7 mouse cellular contexts compared by ENCODE assay signal in genomic region chr7:38200606-38201289, GRCm38 (mm10). TPM values are rescaled to one million over a fixed set of nuclear protein-coding genes. Genes with fewer than 3 reads are reported as not detected.
DNase-seq lines count a peak whose midpoint lies in the region; ATAC-seq lines count a peak whose summit lies in the region.

No protein-coding gene starts in this region.

- peak overlapping the region; percentile 54 for H3K4me2 ChIP-seq in midbrain, embryonic 12.5 days (replicated peaks)

- H3K4me3 ChIP-seq in embryonic facial prominence, embryonic 10.5 days = peak overlapping the region; percentile 47
- peak overlapping the region; percentile 38 for H3K4me3 ChIP-seq in limb, embryonic 10.5 days
- peak overlapping the region; percentile 32 for H3K4me3 ChIP-seq in midbrain, embryonic 12.5 days

- no peaks in the 10 kb centered on the region for H3K27me3 ChIP-seq in embryonic facial prominence, embryonic 10.5 days (replicated peaks; ENCODE audit: low read depth, poor library complexity, severe bottlenecking)
- no peaks in the 10 kb centered on the region for H3K27me3 ChIP-seq in limb, embryonic 10.5 days (ENCODE audit: low read depth, poor library complexity, severe bottlenecking)
- no peaks in the 10 kb centered on the region; the same call in 1 of the 2 replicates for H3K27me3 ChIP-seq in midbrain, embryonic 12.5 days

- no peak overlapping the region; the same call in 1 of the 2 replicates for H3K9ac ChIP-seq in midbrain, embryonic 12.5 days (replicated peaks)

- peaks cover 5% of the 10 kb centered on the region; the same call in 1 of the 2 replicates for H3K4me1 ChIP-seq in embryonic facial prominence, embryonic 10.5 days
- peaks cover 7% of the 10 kb centered on the region for H3K4me1 ChIP-seq in limb, embryonic 10.5 days
- peaks cover 5% of the 10 kb centered on the region; the same call in 1 of the 2 replicates for H3K4me1 ChIP-seq in midbrain, embryonic 12.5 days

- peak; percentile 91 for DNase-seq in adrenal gland, postnatal 14 days
- DNase-seq in embryonic facial prominence, embryonic 10.5 days (ENCODE audit: low spot score) = peak; percentile 89
- peak; percentile 82 to 91 for DNase-seq in heart, adult 18-20 months
- DNase-seq in kidney, adult 18-20 months = peak; percentile 87
- DNase-seq in limb, embryonic 10.5 days (ENCODE audit: low spot score) = peak; percentile 95
- peak; percentile 72 for DNase-seq in skeletal muscle tissue, adult 2 months (ENCODE audit: low read depth, low spot score)

- no peaks in the 10 kb centered on the region for H3K9me3 ChIP-seq in embryonic facial prominence, embryonic 10.5 days
- H3K9me3 ChIP-seq in limb, embryonic 10.5 days (replicated peaks) = no peaks in the 10 kb centered on the region
- H3K9me3 ChIP-seq in midbrain, embryonic 12.5 days = peaks cover 4% of the 10 kb centered on the region; the same call in 1 of the 2 replicates

- H3K27ac ChIP-seq in embryonic facial prominence, embryonic 10.5 days (replicated peaks) = no peak overlapping the region
- no peak overlapping the region for H3K27ac ChIP-seq in limb, embryonic 10.5 days
- no peak overlapping the region for H3K27ac ChIP-seq in midbrain, embryonic 12.5 days (replicated peaks)

- ATAC-seq in midbrain, embryonic 12.5 days (ENCODE audit: low FRiP score, low read depth) = peak; percentile 94

- 5% methylated on average over 28 of the region's 28 CpGs for WGBS in embryonic facial prominence, embryonic 10.5 days
- WGBS in limb, embryonic 10.5 days = 7% methylated on average over 28 of the region's 28 CpGs
- 3% methylated on average over 28 of the region's 28 CpGs for WGBS in midbrain, embryonic 12.5 days

- H3K36me3 ChIP-seq in embryonic facial prominence, embryonic 10.5 days (replicated peaks) = no peaks in the 10 kb centered on the region
- no peaks in the 10 kb centered on the region for H3K36me3 ChIP-seq in limb, embryonic 10.5 days
- 0 out of 2 replicates have a peak, but pooled peaks cover 3% of the 10 kb centered on the region for H3K36me3 ChIP-seq in midbrain, embryonic 12.5 days

RNA-seq across cellular contexts. Expression of gene 1600014C10Rik, which starts 17.7 kb away (rescaled TPM):
- 36.1 and 50.2 TPM in 2 replicates for total RNA-seq in adrenal gland, postnatal 14 days (2021)
- 15.5 and 17.4 TPM in 2 replicates for polyA plus RNA-seq in embryonic facial prominence, embryonic 10.5 days (2016; fragmentation: Nextera tagmentation; extraction: Ambion mirVana)
- total RNA-seq in heart, adult 18-20 months (2021) = 10 to 100 TPM; 36.7 to 37.9 TPM
- polyA plus RNA-seq in limb, embryonic 10.5 days (2016; fragmentation: Nextera tagmentation; extraction: Ambion mirVana) = 12.2 and 14.5 TPM in 2 replicates
- polyA plus RNA-seq in midbrain, embryonic 12.5 days (2016; fragmentation: Nextera tagmentation; extraction: Ambion mirVana) = 18.5 and 19.9 TPM in 2 replicates

RNA-seq across cellular contexts. Expression of gene Plekhf1, which starts 27.1 kb away (rescaled TPM):
- total RNA-seq in adrenal gland, postnatal 14 days (2021) = 6.0 and 7.6 TPM in 2 replicates
- polyA plus RNA-seq in embryonic facial prominence, embryonic 10.5 days (2016; fragmentation: Nextera tagmentation; extraction: Ambion mirVana) = 3.0 and 3.3 TPM in 2 replicates
- 10 to 100 TPM; 12.9 to 13.3 TPM for total RNA-seq in heart, adult 18-20 months (2021)
- polyA plus RNA-seq in limb, embryonic 10.5 days (2016; fragmentation: Nextera tagmentation; extraction: Ambion mirVana) = 2.9 and 4.3 TPM in 2 replicates
- 1.1 and 1.2 TPM in 2 replicates for polyA plus RNA-seq in midbrain, embryonic 12.5 days (2016; fragmentation: Nextera tagmentation; extraction: Ambion mirVana)
